Mouse (Mus musculus): ENCODE measurements at regions not wholly inside any gene's neighbourhood (a gene's known extent, or its start where the extent isn't known, plus 50 kb on each side); places are given as distances from the start of the nearest gene placed in this dataset.

DNA sequence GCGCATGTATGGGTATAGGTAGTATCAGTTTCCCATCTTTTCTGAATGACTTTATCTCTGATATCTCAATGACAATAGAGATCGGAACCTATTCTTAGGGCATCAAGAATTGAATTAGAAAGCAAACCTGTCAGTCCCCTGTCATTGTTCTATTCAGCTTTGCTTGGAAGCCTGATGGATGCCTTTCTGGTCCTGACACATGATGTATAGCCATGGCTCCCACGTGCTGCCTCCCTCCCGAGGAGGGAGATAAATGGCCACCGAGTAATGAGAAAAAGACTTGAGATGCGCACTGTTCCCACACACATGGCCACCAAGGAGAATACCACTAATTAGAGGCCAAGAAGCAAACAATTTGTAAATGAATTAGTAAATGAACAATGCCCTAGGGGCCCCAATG, 261.8 kb upstream of the Adgrl2 start:
- TF ChIP-seq CTCF (IDR thresholded peaks at IDR 0.05; ENCODE audit: borderline replicate concordance, control insufficient read depth, extremely low read depth, insufficient read depth, low read length, poor library complexity) (no peak), POLR2A (IDR thresholded peaks at IDR 0.05; ENCODE audit: control insufficient read depth, extremely low read depth, insufficient read depth, low read length, poor library complexity) (no peak)

All from thymus, adult 2 months (tissue).